Mouse (Mus musculus) gastrocnemius, postnatal 14 days (tissue): ENCODE measurements around the gene 4933402E13Rik. TPM values are rescaled to one million over a fixed set of nuclear protein-coding genes. Genes with fewer than 3 reads are reported as not detected.

Source experiments
- DNase-seq: peaks from one replicate; pipeline ENCODE4 v3.0.0; 2021; ENCODE audit warnings: mixed read lengths
- intact Hi-C: fragments of 180-260 bp; cut with DNase I; formaldehyde crosslinking; loops from one replicate; pipeline ENCODE4 v1.15.1; 2025; ENCODE audit warnings: low total_unique reads
- long read RNA-seq, 2 experiments: library from polyadenylated mRNA; stranded (forward); transcript quantifications; one replicate each; pipeline ENCODE4 v2.0.0; 2021
- total RNA-seq, 2 experiments: library from RNA; stranded (reverse); gene quantifications; 2 replicates each; pipeline ENCODE4 v1.2.3; 2021

4933402E13Rik gene
- not detected for total RNA-seq
- long read RNA-seq, experiment 1 = 0 reads
- long read RNA-seq, experiment 2 = 0 reads

DNA sequence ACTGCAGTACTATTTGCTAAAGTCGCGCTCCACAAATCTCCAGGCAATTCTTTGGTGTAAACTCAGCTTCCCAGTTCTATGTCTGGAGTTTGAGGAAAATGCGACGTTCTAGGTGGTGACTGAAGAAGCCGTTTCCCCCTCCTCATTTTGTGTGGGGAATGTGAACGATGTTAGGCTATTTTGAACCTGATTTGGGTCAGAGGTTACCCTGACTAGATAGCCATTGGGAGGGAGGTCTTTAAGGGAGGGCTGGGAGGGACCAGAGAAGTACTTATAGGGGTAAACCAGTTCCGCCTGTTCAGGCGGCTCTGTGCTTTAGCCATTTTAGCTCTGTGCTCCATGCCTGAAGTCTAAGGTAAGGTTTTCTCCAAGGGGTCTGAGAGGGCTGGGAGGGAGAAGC is at the start of gene 4933402E13Rik:
TSS of gene 4933402E13Rik (plus strand) at position 301 of the 400 bp plus-strand sequence.
- no peak for DNase-seq
- intact Hi-C loops = no loop called here

Other genes with a start within 250 kb of the 4933402E13Rik start
- not detected for gene 4931400O07Rik, start 184.5 kb downstream of the 4933402E13Rik start, total RNA-seq